Mouse (Mus musculus) adipose tissue, adult 10 weeks (tissue): ENCODE results near the gene Fgfbp1. TPM values are rescaled to one million over a fixed set of nuclear protein-coding genes. Genes with fewer than 3 reads are reported as not detected.

Experiments
- polyA plus RNA-seq: library from polyadenylated mRNA; stranded (reverse); fragments of 350-450 nt; fragmentation: Illumina TruSeq; extraction: RNeasy Lipid Tissue Mini Kit (QIAGEN cat#74804); gene quantifications from one replicate; pipeline ENCODE4 v1.2.3, GENCODE M21; 2014; ENCODE audit warnings: low read depth, low replicate concordance

Gene Fgfbp1
- polyA plus RNA-seq = 0.73 TPM

GRCm38 (mm10) chr5:43981620-43982019 is at the start of gene Fgfbp1:
Gene Fgfbp1, minus strand, starts transcription at chr5:43981779.

Other genes with a start within 250 kb of the Fgfbp1 start
- gene Bst1, start 162.9 kb downstream of the Fgfbp1 start, polyA plus RNA-seq = 2.0 TPM
- gene Fbxl5, start 160.1 kb downstream of the Fgfbp1 start, polyA plus RNA-seq = 45.2 TPM
- gene Cd38, start 113.2 kb downstream of the Fgfbp1 start, polyA plus RNA-seq = 10.5 TPM
- not detected for gene Gm7879, start 68.6 kb downstream of the Fgfbp1 start, polyA plus RNA-seq
- gene Prom1, start 120.3 kb upstream of the Fgfbp1 start, polyA plus RNA-seq = 294 TPM
- 35.8 TPM for gene Tapt1, start 244.8 kb upstream of the Fgfbp1 start, polyA plus RNA-seq